Mouse (Mus musculus) ES-E14 (cell line): Measurements from ENCODE around the gene Ccdc88b.

ENCODE experiments used
- CHD2 ChIP-seq: IDR thresholded peaks from 2 replicates; pipeline ENCODE4 v1.6.1; 2014; ENCODE audit warnings: mild to moderate bottlenecking, low read depth, low read length, inconsistent platforms
- MAFK ChIP-seq: IDR thresholded peaks from 2 replicates; pipeline ENCODE4 v1.6.1; 2014; ENCODE audit warnings: mild to moderate bottlenecking, low read depth, low read length, inconsistent platforms; ENCODE audit not compliant: insufficient read depth
- ZC3H11A ChIP-seq: IDR thresholded peaks from 2 replicates; pipeline ENCODE4 v1.6.1; 2012; ENCODE audit warnings: low read depth, mild to moderate bottlenecking, inconsistent platforms, low read length, borderline replicate concordance
- ZNF384 ChIP-seq: IDR thresholded peaks from 2 replicates; pipeline ENCODE4 v1.6.1; 2012; ENCODE audit warnings: low read depth, low read length, inconsistent platforms

GRCm38 (mm10) chr19:6839615-6840474 lies 18.2 kb downstream of the Ccdc88b start:
- TF ChIP-seq ZNF384 (no peak), ZC3H11A (no peak), CHD2 (no peak), MAFK (no peak)
